Mouse (Mus musculus): Measurements from ENCODE around the gene Emp1. TPM values are rescaled to one million over a fixed set of nuclear protein-coding genes. Genes with fewer than 3 reads are reported as not detected.

The Emp1 gene
- polyA plus RNA-seq, 1 experiment from 2014 or later, result 46.2 TPM

GRCm38 (mm10) chr6:135331916-135332315 is 30.4 kb upstream of the Emp1 start:
- Histone ChIP-seq H3K27ac (ENCODE audit: low read length) (no peak overlapping the region), H3K4me1 (ENCODE audit: control insufficient read depth, insufficient read depth, low read length) (peaks cover 17% of the 10 kb centered on the region; the same call in 1 of the 2 replicates), H3K36me3 (ENCODE audit: control insufficient read depth, insufficient read depth, low read length) (no peaks in the 10 kb centered on the region), H3K4me2 (ENCODE audit: low read depth, low read length) (no peak overlapping the region), H3K9me3 (ENCODE audit: control insufficient read depth, low read length) (no peaks in the 10 kb centered on the region), H3K9ac (ENCODE audit: low read depth, low read length) (no peak overlapping the region), H3K4me3 (ENCODE audit: low read length) (no peak overlapping the region), H3K27me3 (replicated peaks; ENCODE audit: control insufficient read depth, insufficient read depth, low read length) (no peaks in the 10 kb centered on the region)
- 88% methylated on average over 4 of the region's 4 CpGs for WGBS
- ATAC-seq, result 0 out of 2 replicates have a peak, but pooled peaks have one; percentile 6

DNA sequence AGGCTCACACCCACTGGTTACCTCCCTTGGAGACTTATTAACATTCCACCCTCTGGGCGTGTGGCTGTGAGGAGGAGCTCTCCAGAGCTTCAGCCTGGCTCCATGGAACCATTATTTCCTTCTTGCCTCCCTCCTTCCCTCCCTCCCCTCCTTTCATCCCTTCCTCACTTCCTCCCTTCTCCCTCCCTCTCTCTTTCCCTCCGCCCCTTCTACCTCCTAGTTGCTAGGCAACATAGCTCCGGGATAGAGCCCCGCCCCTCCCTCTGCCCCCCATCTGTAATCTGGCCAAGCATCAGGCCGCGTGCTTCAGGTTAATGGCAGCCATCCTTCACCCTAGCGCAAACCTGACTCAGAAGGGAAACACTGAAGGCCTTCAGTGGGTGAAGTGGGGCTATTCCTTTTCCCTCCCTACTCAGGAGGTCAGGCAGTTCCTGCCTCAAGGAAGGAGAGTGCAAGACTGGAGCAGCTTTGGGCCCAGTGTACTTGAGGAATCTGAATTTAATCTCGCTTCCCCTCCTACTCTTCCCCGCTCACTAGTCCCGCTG is 29.5 kb upstream of the Emp1 start:
- WGBS, result 25% methylated on average over 10 of the region's 10 CpGs
- Histone ChIP-seq H3K4me1 (ENCODE audit: control insufficient read depth, insufficient read depth, low read length) (peaks cover 17% of the 10 kb centered on the region; the same call in 1 of the 2 replicates), H3K27ac (ENCODE audit: low read length) (no peak overlapping the region), H3K9ac (ENCODE audit: low read depth, low read length) (no peak overlapping the region), H3K4me3 (ENCODE audit: low read length) (no peak overlapping the region), H3K4me2 (ENCODE audit: low read depth, low read length) (peak overlapping the region; percentile 15; the same call in 1 of the 2 replicates), H3K36me3 (ENCODE audit: control insufficient read depth, insufficient read depth, low read length) (no peaks in the 10 kb centered on the region), H3K27me3 (replicated peaks; ENCODE audit: control insufficient read depth, insufficient read depth, low read length) (no peaks in the 10 kb centered on the region), H3K9me3 (ENCODE audit: control insufficient read depth, low read length) (no peaks in the 10 kb centered on the region)
- ATAC-seq, result peak; percentile 88

- H3K27ac ChIP-seq (ENCODE audit: low read length), result no peak overlapping the region
- ATAC-seq, result peak; percentile 52; the same call in 1 of the 2 replicates
- H3K9ac ChIP-seq (ENCODE audit: low read depth, low read length), result no peak overlapping the region
- no peaks in the 10 kb centered on the region for H3K27me3 ChIP-seq (replicated peaks; ENCODE audit: control insufficient read depth, insufficient read depth, low read length)
- no peak overlapping the region for H3K4me3 ChIP-seq (ENCODE audit: low read length)
- H3K9me3 ChIP-seq (ENCODE audit: control insufficient read depth, low read length), result no peaks in the 10 kb centered on the region
- peaks cover 17% of the 10 kb centered on the region; the same call in 1 of the 2 replicates for H3K4me1 ChIP-seq (ENCODE audit: control insufficient read depth, insufficient read depth, low read length)
- no peak overlapping the region for H3K4me2 ChIP-seq (ENCODE audit: low read depth, low read length)
- 64% methylated on average over 5 of the region's 5 CpGs for WGBS
- no peaks in the 10 kb centered on the region for H3K36me3 ChIP-seq (ENCODE audit: control insufficient read depth, insufficient read depth, low read length)
Measured at GRCm38 (mm10) chr6:135333994-135334651, 28.2 kb upstream of the Emp1 start.

DNA sequence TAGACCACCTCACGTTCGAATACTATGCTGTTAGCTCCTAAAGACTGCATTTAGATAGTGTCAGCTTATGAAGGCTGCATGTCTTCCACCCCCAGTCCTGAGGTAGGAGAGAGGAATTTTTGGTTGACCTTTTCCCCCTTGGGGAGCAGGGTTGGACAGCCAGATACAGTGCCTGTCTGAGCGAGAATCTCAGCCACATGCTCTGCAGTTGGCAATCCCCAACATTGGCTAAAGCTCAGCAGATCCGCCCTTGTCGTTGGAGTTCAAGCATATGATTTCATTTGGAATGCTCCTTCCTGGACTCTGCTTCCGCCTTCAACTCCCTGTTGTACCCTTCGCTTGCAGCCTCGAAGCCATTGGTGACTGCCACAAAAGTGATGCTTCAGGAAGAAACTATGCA is 26.0 kb upstream of the Emp1 start:
- H3K4me2 ChIP-seq (ENCODE audit: low read depth, low read length), result no peak overlapping the region
- no peak overlapping the region for H3K9ac ChIP-seq (ENCODE audit: low read depth, low read length)
- 87% methylated on average over 8 of the region's 8 CpGs for WGBS
- H3K4me3 ChIP-seq (ENCODE audit: low read length), result no peak overlapping the region
- no peaks in the 10 kb centered on the region for H3K36me3 ChIP-seq (ENCODE audit: control insufficient read depth, insufficient read depth, low read length)
- H3K27ac ChIP-seq (ENCODE audit: low read length), result no peak overlapping the region
- no peaks in the 10 kb centered on the region for H3K9me3 ChIP-seq (ENCODE audit: control insufficient read depth, low read length)
- peaks cover 26% of the 10 kb centered on the region; the same call in 1 of the 2 replicates for H3K4me1 ChIP-seq (ENCODE audit: control insufficient read depth, insufficient read depth, low read length)
- no peaks in the 10 kb centered on the region for H3K27me3 ChIP-seq (replicated peaks; ENCODE audit: control insufficient read depth, insufficient read depth, low read length)
- no peak for ATAC-seq

DNA sequence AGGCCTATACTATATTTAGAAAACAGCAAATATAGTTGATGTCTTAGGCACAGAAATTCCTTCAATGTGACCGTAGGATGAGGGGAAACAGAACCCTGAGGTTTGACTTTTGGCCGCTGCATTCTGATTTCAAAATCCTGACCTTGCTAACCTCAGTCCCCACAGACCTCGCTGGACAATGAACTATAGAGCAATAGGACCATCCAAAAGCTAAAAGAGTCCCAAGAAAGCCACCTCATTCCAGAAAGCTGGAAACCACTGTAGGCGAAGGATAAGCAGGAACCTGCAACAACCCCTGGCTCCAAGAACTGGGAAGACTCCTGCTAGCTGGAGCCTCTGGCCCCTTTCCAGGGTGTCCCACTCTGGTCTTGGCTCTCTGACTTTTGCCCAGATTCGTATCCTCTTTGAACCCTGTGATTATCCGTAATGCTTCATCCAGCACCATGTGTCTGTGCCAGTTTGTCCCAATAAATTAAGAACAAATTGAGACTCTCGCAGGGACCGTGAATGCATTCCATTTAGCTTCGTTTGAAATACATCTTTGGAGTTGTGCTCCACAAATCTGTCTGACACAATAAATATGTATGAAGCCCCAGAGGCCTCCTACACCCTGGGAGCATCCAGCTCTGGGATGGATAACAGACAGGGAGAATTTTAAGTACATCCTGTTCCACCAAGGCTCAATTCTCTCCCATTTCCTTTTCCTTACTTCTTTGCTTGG is 21.8 kb upstream of the Emp1 start:
- 64% methylated on average over 9 of the region's 9 CpGs for WGBS
- H3K27ac ChIP-seq (ENCODE audit: low read length), result peak overlapping the region; percentile 42
- H3K9ac ChIP-seq (ENCODE audit: low read depth, low read length), result no peak overlapping the region
- H3K4me1 ChIP-seq (ENCODE audit: control insufficient read depth, insufficient read depth, low read length), result peaks cover 8% of the 10 kb centered on the region; the same call in 1 of the 2 replicates
- H3K9me3 ChIP-seq (ENCODE audit: control insufficient read depth, low read length), result no peaks in the 10 kb centered on the region
- H3K27me3 ChIP-seq (replicated peaks; ENCODE audit: control insufficient read depth, insufficient read depth, low read length), result no peaks in the 10 kb centered on the region
- no peak overlapping the region for H3K4me3 ChIP-seq (ENCODE audit: low read length)
- no peaks in the 10 kb centered on the region for H3K36me3 ChIP-seq (ENCODE audit: control insufficient read depth, insufficient read depth, low read length)
- H3K4me2 ChIP-seq (ENCODE audit: low read depth, low read length), result no peak overlapping the region
- peak; percentile 63 for ATAC-seq

DNA sequence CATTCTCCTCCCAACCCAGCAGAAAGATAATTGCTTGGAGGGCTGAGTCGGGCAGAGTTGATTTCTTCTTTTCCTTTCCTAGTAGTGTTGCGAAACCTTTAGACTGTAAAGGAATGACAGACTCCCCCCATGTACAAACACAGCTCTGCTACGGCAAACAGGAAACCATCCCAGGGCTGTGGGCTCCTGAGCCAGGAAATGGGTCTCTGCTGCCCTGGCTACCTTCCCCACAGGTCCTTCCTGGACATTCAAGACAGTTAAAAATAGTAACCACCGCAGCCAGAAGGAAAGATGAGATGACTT is 21.3 kb upstream of the Emp1 start:
- no peaks in the 10 kb centered on the region for H3K27me3 ChIP-seq (replicated peaks; ENCODE audit: control insufficient read depth, insufficient read depth, low read length)
- H3K9me3 ChIP-seq (ENCODE audit: control insufficient read depth, low read length), result no peaks in the 10 kb centered on the region
- 39% methylated on average over 4 of the region's 4 CpGs for WGBS
- H3K27ac ChIP-seq (ENCODE audit: low read length), result peak overlapping the region; percentile 42
- H3K4me1 ChIP-seq (ENCODE audit: control insufficient read depth, insufficient read depth, low read length), result peaks cover 8% of the 10 kb centered on the region; the same call in 1 of the 2 replicates
- H3K4me2 ChIP-seq (ENCODE audit: low read depth, low read length), result no peak overlapping the region
- no peaks in the 10 kb centered on the region for H3K36me3 ChIP-seq (ENCODE audit: control insufficient read depth, insufficient read depth, low read length)
- no peak overlapping the region for H3K9ac ChIP-seq (ENCODE audit: low read depth, low read length)
- ATAC-seq, result peak; percentile 49
- H3K4me3 ChIP-seq (ENCODE audit: low read length), result no peak overlapping the region

DNA sequence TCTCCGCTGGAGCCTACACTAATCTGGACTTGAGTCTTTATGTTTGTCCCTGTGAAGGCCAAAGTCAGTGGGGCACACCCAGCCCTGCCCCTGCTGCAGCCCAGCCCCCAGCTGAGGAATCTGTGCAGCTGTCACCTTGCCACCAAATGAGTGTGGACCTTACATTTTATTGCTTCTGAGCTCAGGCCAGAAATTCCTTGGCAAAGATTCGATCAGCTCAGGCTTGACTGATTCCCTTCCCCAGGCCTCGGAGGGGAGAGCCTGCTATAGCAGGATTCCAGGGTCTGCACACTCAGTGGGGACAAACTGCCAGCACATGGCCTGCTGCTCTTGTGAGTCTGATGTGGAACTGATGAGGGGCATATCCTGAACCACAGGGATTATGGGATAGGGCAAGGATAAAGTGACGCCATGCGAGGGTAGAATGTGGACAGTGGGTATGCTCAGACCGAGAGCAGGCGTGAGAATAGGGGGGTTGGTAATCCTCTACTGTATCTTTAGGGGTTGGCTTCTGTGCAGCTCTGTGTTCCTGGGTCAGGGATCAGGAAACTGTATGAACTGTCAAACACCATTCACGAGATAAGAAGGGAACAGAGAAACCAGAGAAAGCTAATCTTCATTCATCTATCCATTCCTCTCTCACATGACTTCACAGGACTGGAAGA is 10.6 kb upstream of the Emp1 start:
- ATAC-seq, result peak; percentile 92
- WGBS, result 42% methylated on average over 8 of the region's 8 CpGs
- no peaks in the 10 kb centered on the region for H3K27me3 ChIP-seq (replicated peaks; ENCODE audit: control insufficient read depth, insufficient read depth, low read length)
- no peaks in the 10 kb centered on the region for H3K9me3 ChIP-seq (ENCODE audit: control insufficient read depth, low read length)
- no peak overlapping the region for H3K9ac ChIP-seq (ENCODE audit: low read depth, low read length)
- no peaks in the 10 kb centered on the region for H3K36me3 ChIP-seq (ENCODE audit: control insufficient read depth, insufficient read depth, low read length)
- H3K4me3 ChIP-seq (ENCODE audit: low read length), result no peak overlapping the region
- no peak overlapping the region for H3K4me2 ChIP-seq (ENCODE audit: low read depth, low read length)
- H3K27ac ChIP-seq (ENCODE audit: low read length), result peak overlapping the region; percentile 71
- peaks cover 16% of the 10 kb centered on the region for H3K4me1 ChIP-seq (ENCODE audit: control insufficient read depth, insufficient read depth, low read length)

- Histone ChIP-seq H3K27ac (ENCODE audit: low read length) (no peak overlapping the region), H3K4me2 (ENCODE audit: low read depth, low read length) (no peak overlapping the region), H3K27me3 (replicated peaks; ENCODE audit: control insufficient read depth, insufficient read depth, low read length) (no peaks in the 10 kb centered on the region), H3K4me3 (ENCODE audit: low read length) (no peak overlapping the region), H3K9ac (ENCODE audit: low read depth, low read length) (no peak overlapping the region), H3K9me3 (ENCODE audit: control insufficient read depth, low read length) (no peaks in the 10 kb centered on the region), H3K36me3 (ENCODE audit: control insufficient read depth, insufficient read depth, low read length) (no peaks in the 10 kb centered on the region), H3K4me1 (ENCODE audit: control insufficient read depth, insufficient read depth, low read length) (peaks cover 16% of the 10 kb centered on the region)
- 82% methylated on average over 4 of the region's 4 CpGs for WGBS
- ATAC-seq, result no peak
Measured at GRCm38 (mm10) chr6:135352537-135352936, 9.8 kb upstream of the Emp1 start.

DNA sequence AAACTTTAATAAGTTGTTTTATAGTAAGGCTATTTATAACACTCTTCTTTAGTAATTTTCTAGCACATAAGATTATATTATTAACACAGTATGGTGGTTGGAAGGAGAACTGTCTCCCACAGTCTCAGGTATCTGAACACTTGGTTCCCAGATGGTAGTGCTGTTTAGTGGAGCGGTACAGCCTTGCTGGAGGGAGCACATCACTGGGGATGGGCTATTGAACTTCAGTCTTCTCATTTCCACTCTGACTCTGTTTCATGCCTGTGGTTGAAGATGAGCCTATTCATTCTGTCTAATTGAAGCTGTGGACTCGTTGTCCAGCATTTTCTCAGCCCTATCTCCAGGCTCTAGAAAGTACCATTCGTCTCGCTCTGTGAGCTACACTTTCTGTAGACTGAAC is 7.4 kb upstream of the Emp1 start:
- H3K27ac ChIP-seq (ENCODE audit: low read length), result no peak overlapping the region
- 90% methylated on average over 4 of the region's 4 CpGs for whole genome bisulfite sequencing
- ATAC-seq, result no peak

More for the DNA sequence above, 7.4 kb upstream of the Emp1 start:
- no peak overlapping the region for H3K4me3 ChIP-seq (ENCODE audit: low read length)
- no peaks in the 10 kb centered on the region for H3K27me3 ChIP-seq (replicated peaks; ENCODE audit: control insufficient read depth, insufficient read depth, low read length)
- no peaks in the 10 kb centered on the region for H3K36me3 ChIP-seq (ENCODE audit: control insufficient read depth, insufficient read depth, low read length)
- no peak overlapping the region for H3K4me2 ChIP-seq (ENCODE audit: low read depth, low read length)
- H3K4me1 ChIP-seq (ENCODE audit: control insufficient read depth, insufficient read depth, low read length), result peaks cover 16% of the 10 kb centered on the region
- no peak overlapping the region for H3K9ac ChIP-seq (ENCODE audit: low read depth, low read length)
- no peaks in the 10 kb centered on the region for H3K9me3 ChIP-seq (ENCODE audit: control insufficient read depth, low read length)
